Mouse (Mus musculus): Measurements from ENCODE around the gene Gm8369.
"Not testable (repeated sequence)": the region's sequence is repeated elsewhere in the genome, so short reads cannot be mapped to it uniquely, and the experiment has no call there.

The Gm8369 gene

DNA sequence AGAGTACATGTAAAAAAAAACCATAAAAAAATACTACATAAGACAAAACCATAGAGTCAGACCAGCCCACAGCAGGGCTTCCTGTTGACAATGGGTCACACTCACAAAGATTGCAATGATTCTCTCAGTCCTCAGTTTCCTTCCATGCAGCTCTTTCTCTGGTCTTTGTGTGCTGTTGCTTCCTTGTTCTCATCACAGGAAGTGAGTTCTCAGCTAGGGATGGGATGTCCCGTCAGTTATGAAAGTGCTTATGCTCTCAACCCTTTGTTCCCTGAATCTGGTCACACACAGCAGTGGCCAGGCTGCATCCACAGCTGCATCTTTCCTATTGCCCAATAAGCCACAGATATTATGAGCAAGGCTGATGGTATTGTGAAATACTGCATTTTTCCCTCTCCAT is 27.7 kb downstream of the Gm8369 start:
- in situ Hi-C loops (cut with MboI, MseI): loop anchor here (5.0 kb wide), 1 partner anchor 156 kb away; no protein-coding TSS in a partner anchor

DNA sequence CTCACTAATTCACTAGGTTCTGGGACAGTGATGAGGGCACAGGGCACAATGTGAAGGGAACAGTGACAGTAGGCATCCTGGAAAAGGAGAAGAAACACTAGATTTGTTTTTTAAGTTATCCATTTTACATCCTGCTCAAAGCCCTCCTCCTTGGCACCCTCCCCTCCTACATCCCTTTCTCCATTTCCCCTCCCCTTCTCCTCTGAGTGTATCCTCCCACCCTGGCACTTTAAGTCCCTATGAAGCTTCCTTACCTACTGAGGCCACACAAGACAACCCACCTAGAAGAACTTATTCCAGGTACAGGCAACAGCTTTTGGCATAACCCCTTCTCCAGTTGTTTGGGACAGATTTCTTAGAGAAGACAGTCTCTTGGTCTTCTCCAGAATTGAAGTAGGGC is 30.5 kb downstream of the Gm8369 start, which contains the start of gene Ms4a6b:
Ms4a6b (plus strand) TSS at position 267 of the 400 bp plus-strand sequence.
- in situ Hi-C loops (cut with MboI, MseI): loop anchor here (5.0 kb wide), 1 partner anchor 86 kb away; the partner anchor contains the start of gene Ms4a6d

DNA sequence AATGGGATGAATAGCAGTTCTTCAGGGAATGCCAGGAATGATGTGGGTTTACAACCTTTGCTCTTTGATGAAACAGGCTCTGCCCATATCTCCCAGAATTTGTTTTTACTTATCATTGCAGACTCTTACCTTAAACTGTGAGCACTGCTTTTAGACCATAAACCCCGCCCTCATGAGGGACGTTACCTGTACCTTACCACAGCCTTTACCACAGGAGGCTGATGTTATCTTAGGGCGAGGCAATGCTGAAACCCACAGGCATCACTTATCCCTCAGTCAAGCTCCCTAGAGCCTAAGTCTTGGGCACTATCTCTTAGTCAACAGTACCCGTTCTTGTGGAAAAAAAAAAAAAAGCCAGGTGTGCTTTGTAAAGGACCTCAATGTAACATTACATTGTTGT is 31.1 kb downstream of the Gm8369 start:
- in situ Hi-C loops (cut with MboI, MseI): loop anchor here (5.0 kb wide), 1 partner anchor 85 kb away; the partner anchor contains the start of gene Ms4a6d

DNA sequence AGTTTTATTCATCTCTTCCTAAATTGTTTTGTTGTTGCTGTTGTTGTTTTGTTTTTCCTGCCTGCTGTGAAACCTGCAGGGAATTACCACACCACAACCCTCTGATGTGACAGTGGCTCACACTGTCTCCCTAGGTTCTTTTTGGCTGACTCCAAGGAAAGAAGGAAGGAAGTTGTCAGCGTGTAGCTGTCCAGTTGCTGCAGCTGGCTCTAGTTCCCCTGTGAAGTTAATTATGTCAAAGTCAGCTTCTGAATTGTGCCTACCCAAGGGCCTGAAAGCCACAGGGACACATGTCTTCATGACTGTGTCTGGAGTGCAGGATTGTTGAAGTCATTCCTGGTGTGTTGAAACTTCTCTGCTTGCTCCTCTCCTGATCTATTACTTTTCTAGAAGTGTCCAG is 31.6 kb downstream of the Gm8369 start:
- in situ Hi-C loops (cut with MboI, MseI): loop anchor here (5.0 kb wide), 1 partner anchor 85 kb away; the partner anchor contains the start of gene Ms4a6d

DNA sequence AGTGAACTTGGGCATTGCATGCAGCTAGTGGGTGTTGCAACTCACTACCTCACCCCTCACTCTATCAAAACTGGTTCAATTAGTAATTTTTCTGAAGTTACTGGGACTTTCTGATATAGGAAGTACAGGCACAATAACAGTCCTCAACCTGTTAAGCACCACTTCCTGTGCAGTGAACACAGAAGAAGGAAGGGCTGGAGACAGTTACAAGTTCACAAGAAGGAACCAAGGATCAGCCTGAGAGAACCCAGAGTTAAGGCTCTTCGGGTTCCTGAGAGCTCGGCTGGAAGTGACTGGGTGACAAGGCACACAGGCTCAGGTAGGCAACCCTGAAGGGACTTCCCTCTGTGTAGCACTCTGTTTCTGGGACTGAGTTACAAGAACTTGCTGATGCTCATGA is 32.6 kb downstream of the Gm8369 start:
- in situ Hi-C loops (cut with MboI, MseI): loop anchor here (5.0 kb wide), 1 partner anchor 84 kb away; the partner anchor contains the start of gene Ms4a6d

DNA sequence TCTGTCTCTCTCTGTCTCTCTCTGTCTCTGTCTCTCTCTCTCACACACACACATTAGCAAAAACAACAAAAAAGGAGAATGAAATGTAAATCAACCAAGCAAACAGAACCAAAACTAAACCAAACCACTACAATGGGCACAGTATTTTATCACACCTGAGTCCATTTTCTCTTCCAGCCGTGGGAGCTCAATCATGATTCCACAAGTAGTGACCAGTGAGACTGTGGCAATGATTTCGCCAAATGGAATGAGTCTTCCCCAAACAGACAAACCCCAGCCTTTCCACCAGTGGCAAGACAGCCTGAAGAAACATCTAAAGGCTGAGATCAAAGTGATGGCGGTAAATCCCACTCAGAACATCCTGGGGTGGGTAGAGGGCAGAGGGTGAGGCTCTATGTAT is 34.4 kb downstream of the Gm8369 start:
- in situ Hi-C loops (cut with MboI, MseI): loop anchor here (5.0 kb wide), 2 partner anchors 33 to 693 kb away; partner anchors contain the start of gene Gm8369

DNA sequence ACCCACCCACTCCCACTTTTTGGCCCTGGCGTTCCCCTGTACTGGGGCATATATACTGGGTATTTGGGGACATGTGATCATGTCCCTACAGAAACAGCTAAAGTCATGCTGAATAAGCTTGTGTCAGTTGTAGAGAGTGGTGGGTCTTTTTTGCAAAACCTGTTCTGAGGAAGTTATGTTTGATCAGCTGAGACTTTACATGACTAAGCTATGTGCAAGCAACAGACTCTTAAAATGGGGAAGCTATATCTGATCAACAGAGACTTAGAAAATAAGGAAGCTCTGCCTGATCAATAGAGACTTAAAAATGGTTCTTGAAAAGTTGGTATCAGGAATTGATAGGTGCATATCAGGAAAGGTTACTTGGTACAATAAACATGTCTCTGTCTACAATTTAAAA is 47.7 kb downstream of the Gm8369 start:
- in situ Hi-C loops (cut with MboI, MseI): no loop called here

DNA sequence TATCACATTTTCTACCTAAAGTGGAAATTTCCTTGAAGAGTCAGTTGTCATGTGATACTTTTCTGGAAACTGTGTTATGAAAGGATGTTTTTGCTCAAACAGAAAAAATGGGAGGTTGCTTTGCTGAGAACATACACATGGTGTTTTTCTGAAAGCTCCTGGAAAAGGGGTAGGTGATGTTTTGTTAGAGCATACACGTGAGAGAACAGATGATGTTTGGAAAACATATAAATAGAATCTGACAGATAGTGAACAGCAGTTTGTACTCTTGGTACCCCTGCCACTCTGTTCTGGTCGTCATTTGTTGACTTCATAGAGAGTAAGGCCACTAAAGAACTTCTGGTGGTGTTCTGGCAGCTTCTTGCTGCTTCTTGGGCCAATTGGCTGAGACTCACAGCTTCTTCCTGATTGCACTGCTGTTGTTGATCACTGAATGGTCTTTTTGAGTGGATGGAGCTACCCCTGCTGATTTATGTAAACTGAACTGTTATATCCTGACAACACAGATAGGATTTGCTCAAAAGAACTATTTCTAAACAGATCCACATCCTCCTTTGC is 48.2 kb downstream of the Gm8369 start:
- in situ Hi-C loops (cut with MboI, MseI): no loop called here

DNA sequence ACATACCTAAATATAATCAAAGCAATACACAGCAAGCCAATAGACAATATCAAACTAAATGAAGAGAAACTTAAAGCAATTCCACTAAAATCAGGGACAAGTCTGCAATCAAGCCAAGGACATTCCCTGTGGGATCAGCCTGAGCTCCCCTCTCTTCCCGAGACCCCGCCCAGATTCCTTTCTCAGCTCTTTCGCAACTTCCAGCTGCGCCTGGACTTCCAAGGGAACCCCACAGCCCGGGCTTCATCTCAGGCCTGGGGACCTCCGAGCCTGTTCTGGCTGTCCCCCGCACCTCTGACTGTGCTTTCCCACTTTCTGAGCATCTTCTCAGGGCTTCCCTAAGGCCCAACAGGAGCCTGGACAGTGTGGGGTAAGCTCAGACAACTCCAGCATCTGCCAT is 50.9 kb downstream of the Gm8369 start, which contains the start of gene Ms4a4d:
Ms4a4d (plus strand) TSS at position 209 of the 400 bp plus-strand sequence.
- in situ Hi-C loops (cut with MboI, MseI): no loop called here

DNA sequence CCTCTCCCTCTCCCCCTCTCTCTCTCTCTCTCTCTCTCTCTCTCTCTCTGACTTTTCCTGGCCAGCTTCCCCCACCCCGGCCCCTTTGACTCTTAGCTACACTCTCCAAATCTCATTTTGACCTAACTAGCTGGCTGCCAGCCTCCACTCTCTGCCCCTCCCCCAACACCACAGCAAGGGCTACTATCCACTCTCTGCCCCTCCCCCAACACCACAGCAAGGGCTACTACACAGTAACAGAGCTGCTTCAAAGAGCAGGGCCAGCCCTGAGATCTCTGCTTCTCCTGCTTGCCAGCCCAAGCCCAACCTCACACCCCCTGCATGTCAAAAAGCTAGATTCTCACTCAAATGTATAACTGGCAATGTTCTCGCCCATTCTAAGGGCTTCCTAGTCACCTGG is 51.6 kb downstream of the Gm8369 start:
- in situ Hi-C loops (cut with MboI, MseI): no loop called here

DNA sequence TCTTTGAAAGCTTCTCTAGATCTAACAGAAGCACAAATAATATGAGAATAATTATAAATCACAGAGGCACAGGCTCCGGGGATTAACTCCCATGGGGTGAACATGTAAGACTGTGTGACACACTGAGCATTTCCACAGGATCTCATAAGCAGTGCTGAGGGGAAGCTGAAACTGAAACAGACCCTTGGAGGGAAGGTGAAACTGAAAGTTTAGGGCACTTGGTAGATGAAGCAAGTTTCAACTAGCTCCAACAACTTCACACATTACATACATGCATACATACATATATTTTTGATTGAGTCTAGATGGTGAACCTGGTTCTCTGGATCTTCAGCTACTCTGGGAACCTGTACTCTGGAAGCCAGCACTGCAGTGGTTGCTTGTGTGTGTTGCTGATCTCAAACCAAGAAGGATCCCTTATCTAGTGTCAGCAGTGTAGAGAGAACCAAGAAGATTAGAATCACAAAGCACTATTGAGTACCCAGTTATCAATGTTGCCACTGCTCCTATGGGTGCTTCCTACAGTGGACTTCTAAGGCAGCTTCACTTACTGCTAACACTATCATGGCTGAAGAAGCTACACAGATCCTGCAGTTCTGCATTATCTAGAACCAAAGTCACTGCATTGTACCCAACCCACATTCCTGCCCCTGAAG is 54.6 kb downstream of the Gm8369 start:
- in situ Hi-C loops (cut with MboI, MseI): not testable (repeated sequence)

DNA sequence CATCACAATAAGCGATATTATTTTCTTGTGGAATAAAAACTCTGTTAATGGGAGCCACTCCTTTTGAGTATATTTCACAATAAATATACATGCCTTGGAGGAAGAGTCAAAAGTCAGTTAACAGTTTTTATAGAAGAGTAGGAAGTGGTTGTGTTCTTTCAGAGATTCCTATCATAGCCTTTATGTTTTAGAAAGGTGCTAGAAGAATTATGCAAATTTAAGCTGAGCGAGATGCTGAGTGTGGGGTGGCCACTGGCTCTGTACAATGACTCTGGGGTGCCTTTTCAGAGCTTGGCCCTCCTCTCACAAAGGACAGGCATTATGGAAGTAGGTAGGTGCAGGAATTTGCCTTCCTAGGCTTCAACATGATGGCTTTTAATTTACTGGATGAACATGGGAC is 58.6 kb downstream of the Gm8369 start:
- in situ Hi-C loops (cut with MboI, MseI): not testable (repeated sequence)

DNA sequence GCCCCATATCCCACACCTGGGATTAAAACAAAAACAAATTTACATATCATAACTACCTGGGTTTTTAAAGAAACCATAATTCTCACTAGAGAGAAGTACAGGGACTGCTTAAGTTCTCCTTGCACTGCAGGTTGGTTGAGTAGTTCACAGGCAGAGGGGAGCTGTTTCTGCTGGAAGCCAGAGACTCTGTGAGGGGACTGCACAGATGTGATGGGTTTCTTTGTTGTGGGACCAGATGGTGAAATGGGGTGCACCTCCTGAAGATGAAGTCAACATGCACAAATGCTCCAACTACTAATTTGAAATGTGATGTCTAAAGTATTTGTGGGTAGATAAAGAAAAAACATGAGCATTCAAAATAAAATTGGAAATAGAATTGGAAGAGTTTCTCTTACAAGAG is 62.2 kb downstream of the Gm8369 start:
- in situ Hi-C loops (cut with MboI, MseI): no loop called here

DNA sequence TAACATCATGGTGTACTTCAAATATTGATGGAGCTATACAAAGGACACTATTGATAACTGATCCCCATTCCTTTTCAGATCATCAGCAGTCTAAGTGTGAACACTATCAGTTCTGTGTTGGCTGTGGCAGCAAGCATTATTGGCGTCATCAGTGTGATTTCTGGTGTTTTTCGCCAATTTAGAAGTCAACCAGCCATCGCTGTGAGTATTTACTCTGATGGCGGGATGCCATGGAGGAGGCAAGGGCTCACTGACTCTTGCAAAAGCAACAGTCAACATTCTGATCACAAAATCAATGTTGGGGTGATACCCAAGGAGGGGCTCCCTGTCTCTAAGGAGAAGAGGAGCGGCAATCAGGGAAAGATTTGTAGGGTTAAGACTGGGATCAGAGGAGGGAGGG is 69.0 kb downstream of the Gm8369 start:
- in situ Hi-C loops (cut with MboI, MseI): no loop called here

DNA sequence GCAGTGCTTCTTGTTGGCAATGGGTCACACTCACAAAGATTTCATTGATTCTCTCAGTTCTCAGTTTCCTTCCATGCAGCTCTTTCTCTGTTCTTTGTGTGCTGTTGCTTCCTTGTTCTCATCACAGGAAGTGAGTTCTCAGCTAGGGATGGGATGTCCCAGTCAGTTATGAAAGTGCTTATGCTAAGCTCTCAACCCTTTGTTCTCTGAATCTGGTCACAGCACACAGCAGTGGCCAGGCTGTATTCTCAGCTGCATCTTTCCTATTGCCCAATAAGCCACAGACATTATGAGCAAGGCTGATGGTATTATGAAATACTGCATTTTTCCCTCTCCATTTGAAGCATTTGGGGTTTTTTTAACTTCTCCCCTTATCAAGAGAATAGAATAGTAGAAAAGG is 73.8 kb downstream of the Gm8369 start:
- in situ Hi-C loops (cut with MboI, MseI): not testable (repeated sequence)

Data from T-helper 1 cell (primary cell).